Mouse (Mus musculus) left cerebral cortex, adult 2 months (tissue): Measurements from ENCODE around the gene Ugt2b34. TPM values are rescaled to one million over a fixed set of nuclear protein-coding genes. Genes with fewer than 3 reads are reported as not detected.

Experiments
- DNase-seq, 2 experiments: peaks; one replicate each; pipeline ENCODE4 v3.0.0; 2021 to 2022; ENCODE audit warnings: low spot score in 2 of 2, mixed read lengths in 1 of 2; ENCODE audit errors: extremely low spot score in 1 of 2
- H3K27ac ChIP-seq: fragments of 200-600 bp; 2 replicates; pipeline ENCODE4 v1.8.1; 2022
- H3K4me3 ChIP-seq: fragments of 200-600 bp; 2 replicates; pipeline ENCODE4 v1.8.1; 2022
- CTCF ChIP-seq: fragments of 200-600 bp; IDR thresholded peaks from 2 replicates; pipeline ENCODE4 v1.8.1; 2022; ENCODE audit warnings: antibody characterized with exemption, mild to moderate bottlenecking, moderate library complexity
- intact Hi-C: fragments of 180-260 bp; cut with DNase I; formaldehyde crosslinking; loops from one replicate; pipeline ENCODE4 v1.15.1; 2025
- long read RNA-seq, 2 experiments: library from polyadenylated mRNA; stranded (forward); transcript quantifications; one replicate each; pipeline ENCODE4 v2.0.0; 2021; ENCODE audit warnings: borderline mapping rate in 2 of 2
- total RNA-seq, 2 experiments: library from RNA; stranded (reverse); gene quantifications; 2 replicates each; pipeline ENCODE4 v1.2.3; 2021

The Ugt2b34 gene
- total RNA-seq = not detected
- long read RNA-seq, experiment 1 = 0 reads
- long read RNA-seq, experiment 2 = 0 reads

DNA sequence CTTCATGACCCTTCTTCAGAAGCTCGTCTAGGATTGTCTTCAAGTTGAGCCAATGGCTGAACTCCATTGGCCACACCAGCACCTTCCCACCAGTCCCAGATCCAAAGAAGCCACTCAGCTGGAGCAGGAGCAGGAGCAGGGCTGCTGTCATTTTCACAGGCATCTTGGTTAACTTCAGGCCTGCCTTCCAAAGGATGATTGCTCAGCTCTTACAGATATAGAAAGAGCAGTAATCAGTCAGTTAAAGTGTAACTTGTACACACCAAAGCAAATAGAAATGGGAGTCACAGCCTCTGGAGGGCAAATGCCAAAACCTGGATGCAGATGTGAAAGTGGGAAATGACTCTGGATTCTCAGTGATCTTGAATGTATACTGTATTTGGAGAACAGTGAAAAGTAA lies at the start of gene Ugt2b34:
Gene Ugt2b34 (minus strand): TSS at position 180 of the 400 bp plus-strand sequence.
- intact Hi-C loops = no loop called here
- no peak for TF ChIP-seq CTCF
- Histone ChIP-seq H3K4me3 (no peak within 1 kb of the TSS), H3K27ac (no peak within 1 kb of the TSS)
- DNase-seq = no peak

DNA sequence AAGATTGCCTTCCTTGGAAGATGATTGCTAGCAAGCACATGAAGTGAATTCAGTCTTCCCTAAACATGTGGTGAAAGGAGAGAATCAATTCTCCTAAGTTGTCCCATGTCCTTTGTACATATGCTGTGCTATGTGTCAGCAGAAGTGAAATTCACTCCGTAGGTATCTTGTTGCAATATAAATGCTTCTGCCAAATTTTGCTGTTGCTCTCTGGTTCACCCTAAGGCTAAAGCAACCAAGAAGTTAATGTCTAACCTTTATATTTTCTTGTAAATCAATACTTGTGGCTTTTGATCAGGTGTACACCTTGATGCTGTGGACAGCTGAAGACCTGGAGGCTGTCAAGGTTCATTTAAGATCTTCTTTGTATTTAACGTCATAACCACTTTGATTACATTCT lies 35.4 kb upstream of the Ugt2b34 start:
- Histone ChIP-seq H3K4me3 (no peak overlapping the region), H3K27ac (no peak overlapping the region)
- TF ChIP-seq CTCF = no peak
- DNase-seq = no peak
- intact Hi-C loops = no loop called here

DNA sequence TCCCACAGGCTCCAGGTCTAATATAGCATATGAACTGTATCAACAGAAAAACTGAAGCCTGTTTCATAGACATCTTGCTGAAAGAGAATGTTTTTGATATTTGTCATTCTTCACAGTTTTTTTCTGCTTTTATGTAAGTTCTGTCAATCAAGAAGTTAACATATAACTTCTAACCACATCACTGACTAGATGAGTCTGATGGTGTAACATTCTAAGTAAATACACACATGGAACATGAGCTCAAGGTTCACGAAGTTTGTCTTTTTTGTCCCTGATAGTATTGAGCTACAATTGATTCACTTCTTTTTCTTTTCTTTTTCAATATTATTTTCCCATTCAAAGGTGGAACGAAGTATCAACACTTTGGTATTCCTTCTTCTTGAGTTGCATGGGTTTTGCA lies 19.7 kb upstream of the Ugt2b34 start, which contains the start of gene Ugt2b1:
Gene Ugt2b1 (minus strand): TSS at position 105 of the 400 bp plus-strand sequence.
- DNase-seq = no peak
- Histone ChIP-seq H3K4me3 (no peak within 1 kb of the TSS), H3K27ac (no peak within 1 kb of the TSS)
- intact Hi-C loops = no loop called here
- TF ChIP-seq CTCF = no peak

DNA sequence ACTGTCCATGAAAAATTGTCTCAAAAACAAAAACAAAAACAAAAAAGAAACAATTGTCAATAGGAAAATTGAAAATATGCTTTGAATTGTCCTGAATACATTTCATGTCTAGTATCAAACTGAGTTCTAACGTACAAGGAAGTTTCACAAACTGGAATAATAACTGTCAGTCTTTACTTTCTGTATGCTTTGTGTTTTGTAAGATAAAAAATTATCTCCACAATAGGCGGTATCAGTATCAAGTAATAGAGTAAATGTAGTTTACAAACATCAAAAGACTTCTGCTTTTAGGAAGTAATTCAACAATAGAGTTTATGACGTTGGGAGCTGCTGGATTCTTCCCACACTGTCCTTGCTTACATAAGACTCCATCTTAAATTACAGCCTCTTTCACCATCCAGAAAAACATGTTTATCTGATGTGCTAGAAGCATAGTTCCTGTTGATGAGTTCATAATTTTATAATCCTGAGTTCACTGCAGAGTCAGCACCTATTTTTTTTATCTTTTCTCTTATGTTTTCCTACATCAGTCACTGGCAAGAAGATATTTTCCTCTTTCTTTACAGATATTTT lies 14.0 kb upstream of the Ugt2b34 start:
- DNase-seq = no peak
- H3K27ac ChIP-seq = no peak overlapping the region
- no peak for TF ChIP-seq CTCF
- H3K4me3 ChIP-seq = no peak overlapping the region
- intact Hi-C loops = loop anchor here (1.0 kb wide), 2 partner anchors 58 to 62 kb away; no protein-coding TSS in a partner anchor

DNA sequence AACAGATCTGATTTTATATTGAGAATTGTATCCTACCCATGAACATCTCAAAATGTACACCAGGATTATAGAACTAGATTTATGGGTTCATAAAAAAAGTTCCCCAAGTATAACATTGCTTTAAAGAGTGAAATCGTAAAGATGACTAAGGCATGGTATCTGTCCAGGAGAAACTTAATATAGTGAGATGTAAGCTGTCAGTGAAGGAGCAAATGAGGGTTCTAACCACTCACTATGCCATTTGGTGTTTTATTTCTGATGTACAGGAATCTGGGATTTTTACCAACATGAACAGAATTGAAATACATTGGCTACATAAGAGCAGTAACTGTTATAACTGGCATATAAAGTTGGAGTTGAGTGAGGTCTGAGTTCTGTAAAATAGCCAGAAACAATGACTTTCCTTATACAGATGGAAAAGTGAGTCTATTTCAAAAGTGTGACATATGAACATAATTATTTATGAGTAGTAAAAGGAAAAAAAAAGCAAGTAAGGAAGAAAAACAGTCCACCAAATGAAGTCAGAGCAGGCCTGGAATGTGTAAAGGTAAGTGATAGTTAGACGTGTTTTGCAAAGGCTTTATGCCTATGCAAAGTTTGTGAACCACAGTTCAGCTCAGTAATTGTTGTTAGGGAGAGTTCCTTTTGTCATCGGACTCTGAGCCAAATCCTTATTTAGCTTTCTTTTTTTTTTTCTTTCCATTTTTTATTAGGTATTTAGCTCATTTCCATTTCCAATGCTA lies 4.8 kb upstream of the Ugt2b34 start:
- no peak overlapping the region for H3K27ac ChIP-seq
- H3K4me3 ChIP-seq = no peak overlapping the region
- DNase-seq = no peak
- TF ChIP-seq CTCF = no peak
- intact Hi-C loops = no loop called here

DNA sequence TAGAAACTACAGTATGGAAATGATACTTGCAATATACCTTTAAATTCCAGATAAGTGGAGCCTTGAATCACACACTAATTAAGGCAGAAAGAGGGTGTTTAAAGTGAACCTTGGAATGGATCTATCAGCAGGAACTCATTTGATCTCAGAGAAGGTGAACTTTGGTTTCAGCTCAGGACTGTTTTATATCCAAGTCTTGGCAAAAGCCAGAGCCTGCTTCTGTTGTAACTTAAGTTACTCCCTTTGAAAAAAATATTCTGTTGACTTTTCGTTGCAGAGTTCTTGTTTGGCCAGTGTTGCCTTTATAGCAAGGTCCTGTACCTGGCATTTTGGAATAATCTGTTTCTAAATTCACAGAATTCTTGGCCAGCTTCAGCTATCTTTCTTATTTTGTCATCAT lies 4.0 kb upstream of the Ugt2b34 start:
- Histone ChIP-seq H3K27ac (no peak overlapping the region), H3K4me3 (no peak overlapping the region)
- intact Hi-C loops = no loop called here
- DNase-seq = no peak
- no peak for TF ChIP-seq CTCF

DNA sequence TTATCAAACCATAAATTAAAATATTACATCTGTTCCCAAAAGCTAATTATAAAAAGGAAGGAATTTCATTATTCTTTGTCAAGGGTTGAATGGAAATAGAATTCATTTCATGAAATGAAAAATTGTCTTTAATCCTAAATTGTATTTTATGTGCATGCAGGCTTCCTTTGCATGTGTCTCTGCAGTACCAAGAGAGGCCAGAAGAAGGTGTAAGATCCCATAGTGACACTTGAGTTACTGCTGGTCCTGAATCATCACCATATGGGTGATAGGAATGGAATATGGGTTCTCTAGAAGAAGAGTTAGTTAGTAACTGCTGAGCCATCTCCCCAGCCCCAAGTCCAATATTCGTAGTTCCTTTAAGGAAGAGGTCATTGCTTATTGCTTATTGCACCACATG lies 16.8 kb downstream of the Ugt2b34 start:
- intact Hi-C loops = loop anchor here (5.0 to 10.0 kb wide), 2 partner anchors 442 to 545 kb away; no protein-coding TSS in a partner anchor
- H3K4me3 ChIP-seq = no peak overlapping the region
- H3K27ac ChIP-seq = no peak overlapping the region
- DNase-seq = no peak
- TF ChIP-seq CTCF = peak; percentile 3

DNA sequence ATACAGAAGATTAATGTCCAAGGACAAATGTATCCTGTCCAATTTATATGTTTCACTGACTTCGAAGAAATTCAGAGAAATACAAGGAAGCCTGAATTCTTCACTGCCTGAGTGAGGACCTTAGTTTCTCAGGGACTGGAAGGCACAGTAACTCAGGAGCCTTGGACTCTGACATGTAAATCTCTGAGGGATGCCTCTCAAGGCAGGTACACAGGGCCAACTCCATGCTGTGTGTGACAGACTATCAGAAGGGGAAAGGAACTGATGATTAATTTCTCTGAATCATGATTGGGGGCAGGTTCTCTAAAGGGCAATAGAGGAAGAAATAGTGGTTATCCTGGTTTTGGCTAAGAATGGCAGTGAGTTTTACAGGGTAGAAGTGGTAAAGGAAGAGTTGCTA lies 18.3 kb downstream of the Ugt2b34 start:
- DNase-seq = no peak
- intact Hi-C loops = loop anchor here (5.0 to 10.0 kb wide), 2 partner anchors 444 to 546 kb away; no protein-coding TSS in a partner anchor
- no peak overlapping the region for H3K4me3 ChIP-seq
- no peak for TF ChIP-seq CTCF
- H3K27ac ChIP-seq = no peak overlapping the region

DNA sequence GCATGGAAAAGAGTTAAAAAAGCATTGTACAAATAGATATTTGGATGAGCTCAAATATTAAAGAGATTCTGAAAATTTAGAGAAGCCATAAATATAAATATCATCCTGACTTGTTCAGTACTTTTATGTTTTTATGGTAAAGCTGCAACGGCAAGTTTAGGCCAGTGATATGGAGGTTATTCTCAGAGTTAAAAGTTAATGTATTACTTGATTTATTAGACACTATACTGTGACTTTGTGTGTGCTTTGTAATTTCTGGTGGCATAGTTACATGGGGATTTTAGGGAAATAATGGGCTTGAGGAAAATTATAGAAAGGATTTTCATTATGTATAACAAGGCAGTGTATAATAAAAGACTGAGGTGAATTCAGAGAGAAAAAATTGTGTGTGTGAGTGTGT lies 19.7 kb downstream of the Ugt2b34 start:
- TF ChIP-seq CTCF = no peak
- Histone ChIP-seq H3K27ac (no peak overlapping the region), H3K4me3 (no peak overlapping the region)
- DNase-seq = no peak
- intact Hi-C loops = loop anchor here (5.0 to 10.0 kb wide), 2 partner anchors 445 to 548 kb away; no protein-coding TSS in a partner anchor

DNA sequence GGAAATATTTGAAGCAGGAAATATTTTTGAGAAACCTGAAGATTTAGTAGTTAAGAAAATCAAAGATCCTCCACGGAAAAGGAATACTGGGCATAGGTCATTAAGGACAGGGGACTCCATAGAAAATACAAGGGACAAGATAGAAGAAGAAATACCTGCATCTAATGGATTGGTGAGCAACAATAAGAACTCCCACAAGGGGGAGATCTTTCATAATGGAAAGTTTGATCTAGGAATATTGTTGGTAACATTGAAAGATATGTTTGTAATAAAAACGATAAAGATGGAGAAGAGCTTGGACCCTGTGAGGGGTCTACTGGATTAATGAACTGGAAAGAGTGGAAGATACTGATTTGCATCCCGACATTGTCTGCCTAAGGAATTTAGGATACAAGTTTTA lies 20.1 kb downstream of the Ugt2b34 start:
- intact Hi-C loops = loop anchor here (1.0 to 10.0 kb wide), 3 partner anchors 257 to 548 kb away; no protein-coding TSS in a partner anchor

DNA sequence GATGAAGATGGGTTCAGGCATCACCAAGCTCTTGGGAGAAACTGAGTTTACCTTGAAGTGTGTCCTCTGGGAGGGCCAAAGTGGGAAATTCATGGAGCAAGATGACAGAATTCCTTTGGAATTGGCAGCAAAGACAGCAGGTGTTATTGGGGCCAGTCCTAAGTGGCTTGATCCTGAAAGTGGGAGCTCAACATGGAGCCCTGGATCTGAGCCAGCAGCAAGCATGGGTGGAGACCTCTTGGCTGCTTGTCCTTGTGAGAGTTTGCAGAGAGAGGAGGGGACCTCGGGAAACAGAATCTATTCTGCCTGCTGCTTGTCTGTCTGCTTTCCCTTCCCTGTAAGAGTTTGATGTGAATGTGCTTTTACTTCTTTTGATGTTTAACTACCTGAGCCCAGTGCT lies 34.9 kb downstream of the Ugt2b34 start:
- intact Hi-C loops = no loop called here
- H3K4me3 ChIP-seq = no peak overlapping the region

More for the DNA sequence above, 20.1 kb downstream of the Ugt2b34 start:
- no peak for DNase-seq
- TF ChIP-seq CTCF = peak; percentile 58
- Histone ChIP-seq H3K4me3 (no peak overlapping the region), H3K27ac (no peak overlapping the region)

DNA sequence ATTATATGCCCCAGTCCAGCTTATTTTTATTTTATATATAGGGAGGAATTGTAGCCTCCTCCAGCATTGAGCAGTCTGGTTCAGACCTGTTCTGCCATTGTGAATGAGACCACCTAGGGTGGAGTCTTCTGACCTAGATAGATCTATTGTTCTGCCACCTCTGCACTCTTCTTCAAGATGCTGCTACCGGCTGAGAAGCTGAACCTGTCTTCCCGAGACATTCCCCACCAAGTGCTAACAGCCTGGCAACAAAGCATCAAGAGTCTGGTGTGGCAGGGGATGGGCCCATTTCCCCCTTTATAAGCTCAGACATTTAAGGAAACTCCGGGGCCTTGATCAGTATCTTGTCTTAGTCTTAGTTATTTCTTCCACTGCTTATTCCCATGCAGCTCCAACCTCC lies 48.4 kb downstream of the Ugt2b34 start:
- Histone ChIP-seq H3K27ac (no peak overlapping the region), H3K4me3 (no peak overlapping the region)
- intact Hi-C loops = loop anchor here (10.0 kb wide), 4 partner anchors 476 to 1546 kb away; partner anchors contain the start of gene Ugt2a3
- TF ChIP-seq CTCF = no peak
- DNase-seq = no peak

More for the DNA sequence above, 34.9 kb downstream of the Ugt2b34 start:
- TF ChIP-seq CTCF = no peak
- no peak overlapping the region for H3K27ac ChIP-seq
- no peak for DNase-seq
